Mouse (Mus musculus) kidney, embryonic 15.5 days (tissue): Measurements from ENCODE around the gene Misp. TPM values are rescaled to one million over a fixed set of nuclear protein-coding genes. Genes with fewer than 3 reads are reported as not detected.
A peak's percentile ranks its signal among the peaks of the same experiment; 100 is the strongest.

Source experiments
- ATAC-seq: fragments of 200-750 bp; cut with Nextera tagmentation; replicated peaks from 2 replicates; pipeline ENCODE4 v1.8.0; 2017; ENCODE audit warnings: moderate TSS enrichment; ENCODE audit not compliant: low FRiP score
- H3K27ac ChIP-seq: fragments of 300-500 bp; sonication (generic); 2 replicates; pipeline ENCODE4 v1.5.1; 2015; ENCODE audit warnings: mild to moderate bottlenecking, inconsistent platforms
- H3K27me3 ChIP-seq: fragments of 300-500 bp; sonication (generic); 2 replicates; pipeline ENCODE4 v1.6.1; 2015; ENCODE audit warnings: inconsistent platforms
- H3K36me3 ChIP-seq: fragments of 300-500 bp; sonication (generic); 2 replicates; pipeline ENCODE4 v1.6.1; 2015; ENCODE audit warnings: inconsistent platforms
- H3K4me1 ChIP-seq: fragments of 300-500 bp; sonication (generic); 2 replicates; pipeline ENCODE4 v1.6.1; 2015; ENCODE audit warnings: inconsistent platforms
- H3K4me2 ChIP-seq: fragments of 300-500 bp; sonication (generic); 2 replicates; pipeline ENCODE4 v1.6.1; 2015; ENCODE audit warnings: moderate library complexity, mild to moderate bottlenecking, inconsistent platforms
- H3K4me3 ChIP-seq: fragments of 300-500 bp; sonication (generic); replicated peaks from 2 replicates; pipeline ENCODE4 v1.5.1; 2015; ENCODE audit warnings: mild to moderate bottlenecking, inconsistent platforms
- H3K9ac ChIP-seq: fragments of 300-500 bp; sonication (generic); 2 replicates; pipeline ENCODE4 v1.6.1; 2015; ENCODE audit warnings: mild to moderate bottlenecking, inconsistent platforms
- H3K9me3 ChIP-seq: fragments of 300-500 bp; sonication (generic); replicated peaks from 2 replicates; pipeline ENCODE4 v1.6.1; 2016; ENCODE audit warnings: inconsistent platforms
- WGBS: fragments of 180-500 bp; shearing (Covaris S2); methylation state at CpG from one replicate; pipeline ENCODE4 v1.1.7; 2015; ENCODE audit warnings: mixed read lengths; 5-methylcytosine and 5-hydroxymethylcytosine counted together
- polyA plus RNA-seq: library from polyadenylated mRNA; unstranded; fragments of >200 nt; fragmentation: Nextera tagmentation; extraction: Ambion mirVana; gene quantifications from 2 replicates; pipeline ENCODE4 v1.2.1, GENCODE M21; 2015

Gene Misp
- polyA plus RNA-seq, 1 experiment from 2014 or later = 15.2 TPM

DNA sequence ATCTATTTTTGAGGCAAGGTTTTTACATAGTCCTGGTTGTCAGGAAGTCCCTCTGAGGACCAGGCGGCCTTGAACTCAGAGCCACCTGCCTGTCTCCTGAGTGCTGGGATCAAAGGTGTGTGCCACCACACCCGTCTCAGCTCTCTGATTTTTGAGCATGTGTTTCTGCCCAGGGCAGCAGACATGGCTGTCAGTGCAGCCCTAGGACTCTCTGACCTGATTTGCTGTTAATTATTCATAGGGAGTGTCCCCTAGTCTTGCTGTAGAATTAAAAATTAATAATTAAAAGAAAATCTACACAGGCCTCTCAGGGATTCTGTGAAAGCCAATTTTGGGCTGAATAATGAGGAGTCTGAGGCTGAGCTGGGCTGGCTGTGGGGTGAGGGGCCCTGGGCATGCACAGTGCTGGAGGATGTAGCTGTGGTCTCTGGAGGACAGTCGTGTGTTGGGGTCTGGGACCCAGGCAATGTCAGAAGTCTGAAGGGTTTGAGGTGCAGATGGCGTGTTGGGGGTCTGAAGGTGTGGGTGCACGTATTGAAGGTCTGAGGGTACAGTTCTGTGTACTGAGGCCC lies 6.4 kb upstream of the Misp start:
- 65% methylated on average over 5 of the region's 5 CpGs for WGBS
- no peak overlapping the region for H3K9ac ChIP-seq
- no peak overlapping the region for H3K4me3 ChIP-seq
- peak; percentile 73 for ATAC-seq
- peaks cover 63% of the 10 kb centered on the region for H3K36me3 ChIP-seq
- peaks cover 34% of the 10 kb centered on the region for H3K4me1 ChIP-seq
- no peaks in the 10 kb centered on the region for H3K9me3 ChIP-seq
- peak overlapping the region; percentile 93 for H3K27ac ChIP-seq
- H3K4me2 ChIP-seq = peak overlapping the region; percentile 40
- no peaks in the 10 kb centered on the region for H3K27me3 ChIP-seq

DNA sequence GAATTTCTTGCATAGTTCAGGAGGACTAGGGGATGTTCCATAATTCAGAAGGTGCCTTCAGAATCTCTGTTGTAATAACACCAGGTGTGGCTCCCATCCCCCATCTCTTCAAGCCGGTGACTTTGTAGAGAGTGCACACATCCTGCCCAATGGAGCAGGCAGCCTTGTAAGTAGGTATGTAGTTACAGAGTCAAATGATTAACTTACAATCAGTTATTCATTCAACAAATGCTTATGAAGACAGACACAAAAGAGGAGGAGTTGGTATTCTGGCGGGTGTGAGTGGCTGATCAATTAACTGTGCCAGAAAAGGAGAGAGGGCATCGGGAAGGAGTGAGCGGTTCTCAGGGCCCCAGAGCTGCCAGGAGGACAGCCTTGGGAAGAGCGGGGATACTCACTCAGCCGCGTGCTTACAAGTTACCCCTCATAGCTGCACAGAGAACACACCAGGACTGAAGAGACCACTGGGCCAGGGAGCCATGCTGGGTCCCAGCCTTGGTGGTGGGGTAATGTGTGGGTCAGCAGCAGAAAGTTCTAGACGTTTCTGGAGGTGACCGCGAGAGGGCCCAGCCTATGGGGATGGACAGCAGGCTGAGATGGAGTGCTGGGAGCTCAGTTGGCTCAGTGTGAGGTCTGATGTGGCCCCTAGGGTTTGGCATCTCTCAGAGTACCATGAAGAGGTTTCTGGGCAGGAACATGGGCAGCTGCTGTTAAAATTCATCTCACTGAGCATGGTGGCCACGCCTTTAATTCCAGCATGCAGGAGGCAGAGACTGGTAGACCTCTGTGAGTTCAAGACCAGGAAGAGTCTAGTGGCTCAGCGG lies 4.9 kb upstream of the Misp start:
- 74% methylated on average over 12 of the region's 12 CpGs for WGBS
- ATAC-seq = peak; percentile 41
- peaks cover 59% of the 10 kb centered on the region for H3K36me3 ChIP-seq
- peak overlapping the region; percentile 93 for H3K27ac ChIP-seq
- H3K4me3 ChIP-seq = no peak overlapping the region; the same call in 1 of the 2 replicates
- H3K9ac ChIP-seq = no peak overlapping the region
- peaks cover 47% of the 10 kb centered on the region for H3K4me1 ChIP-seq
- no peaks in the 10 kb centered on the region for H3K9me3 ChIP-seq
- no peaks in the 10 kb centered on the region for H3K27me3 ChIP-seq
- peak overlapping the region; percentile 40 for H3K4me2 ChIP-seq

DNA sequence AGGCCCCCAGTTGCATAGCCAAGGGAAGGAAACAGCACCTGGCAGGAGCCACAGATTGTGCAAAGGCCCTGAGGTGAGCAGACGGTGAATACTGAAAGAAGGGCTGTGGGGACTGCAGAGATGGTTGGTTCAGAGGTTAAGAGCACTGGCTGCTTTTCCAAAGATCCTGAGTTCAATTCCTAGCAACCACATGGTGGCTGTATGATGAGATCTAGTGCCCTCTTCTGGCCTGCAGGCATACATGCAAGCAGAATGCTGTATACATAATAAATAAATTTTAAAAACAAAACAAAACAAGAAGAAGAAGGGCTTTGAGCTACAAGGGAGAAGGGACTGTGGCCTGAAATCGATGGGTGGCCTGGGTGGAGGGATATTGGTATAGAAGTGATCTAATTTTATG lies 3.7 kb upstream of the Misp start:
- Histone ChIP-seq H3K27ac (peak overlapping the region; percentile 93; the same call in 1 of the 2 replicates), H3K4me1 (peaks cover 55% of the 10 kb centered on the region), H3K27me3 (no peaks in the 10 kb centered on the region), H3K9ac (no peak overlapping the region), H3K4me2 (no peak overlapping the region), H3K36me3 (peaks cover 47% of the 10 kb centered on the region), H3K4me3 (no peak overlapping the region), H3K9me3 (no peaks in the 10 kb centered on the region)
- 83% methylated on average over 2 of the region's 2 CpGs for WGBS
- ATAC-seq = no peak

DNA sequence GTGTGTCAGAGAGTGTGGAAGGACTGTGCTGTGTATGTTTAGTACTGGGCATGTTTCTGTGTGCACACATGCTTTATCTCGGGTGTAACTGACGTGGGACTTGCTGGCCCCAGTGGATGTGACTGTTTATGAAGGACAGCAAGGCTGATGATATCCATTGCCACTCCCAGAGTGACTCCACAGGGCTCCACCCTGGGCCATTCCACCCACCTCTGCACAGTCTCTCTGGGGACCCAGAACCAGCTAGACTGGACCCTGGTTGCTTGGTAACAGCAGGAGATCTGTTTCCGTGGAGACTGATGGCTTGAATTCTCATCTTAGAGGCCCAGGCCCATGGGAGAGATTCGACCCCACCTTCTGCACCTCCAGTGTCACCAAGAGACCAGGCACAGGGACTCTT lies 2.6 kb upstream of the Misp start:
- no peak for ATAC-seq
- Histone ChIP-seq H3K4me1 (peaks cover 61% of the 10 kb centered on the region), H3K27ac (0 out of 2 replicates have a peak overlapping the region, but pooled peaks have one; percentile 1), H3K9ac (no peak overlapping the region), H3K4me3 (no peak overlapping the region), H3K9me3 (no peaks in the 10 kb centered on the region), H3K36me3 (peaks cover 40% of the 10 kb centered on the region), H3K4me2 (no peak overlapping the region), H3K27me3 (no peaks in the 10 kb centered on the region)
- WGBS = 73% methylated on average over 4 of the region's 4 CpGs

DNA sequence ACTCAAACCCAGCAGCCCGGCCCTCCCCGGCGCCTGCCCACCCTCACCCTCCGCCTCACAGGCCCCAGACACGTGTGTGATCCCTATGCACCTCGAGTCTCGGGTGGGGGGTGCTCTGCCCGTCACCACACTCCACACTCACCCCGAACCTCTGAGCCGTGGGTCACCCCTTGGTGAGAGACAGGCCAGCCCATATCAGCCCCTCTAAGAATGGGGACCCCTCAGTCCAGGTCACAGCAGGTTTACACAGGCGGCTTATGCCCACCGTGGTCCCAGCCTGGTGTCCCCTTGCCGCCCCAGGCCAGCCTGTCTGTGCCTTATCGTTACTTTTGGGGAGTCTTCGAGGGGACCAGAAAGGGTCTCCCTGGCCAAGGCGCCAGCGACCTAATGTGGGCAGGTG lies 1.2 kb upstream of the Misp start:
- Histone ChIP-seq H3K36me3 (peaks cover 40% of the 10 kb centered on the region), H3K9ac (no peak overlapping the region), H3K27me3 (no peaks in the 10 kb centered on the region), H3K4me3 (no peak overlapping the region), H3K9me3 (no peaks in the 10 kb centered on the region), H3K27ac (peak overlapping the region; percentile 83; the same call in 1 of the 2 replicates), H3K4me2 (no peak overlapping the region), H3K4me1 (peaks cover 69% of the 10 kb centered on the region)
- ATAC-seq = no peak
- 92% methylated on average over 17 of the region's 17 CpGs for WGBS

DNA sequence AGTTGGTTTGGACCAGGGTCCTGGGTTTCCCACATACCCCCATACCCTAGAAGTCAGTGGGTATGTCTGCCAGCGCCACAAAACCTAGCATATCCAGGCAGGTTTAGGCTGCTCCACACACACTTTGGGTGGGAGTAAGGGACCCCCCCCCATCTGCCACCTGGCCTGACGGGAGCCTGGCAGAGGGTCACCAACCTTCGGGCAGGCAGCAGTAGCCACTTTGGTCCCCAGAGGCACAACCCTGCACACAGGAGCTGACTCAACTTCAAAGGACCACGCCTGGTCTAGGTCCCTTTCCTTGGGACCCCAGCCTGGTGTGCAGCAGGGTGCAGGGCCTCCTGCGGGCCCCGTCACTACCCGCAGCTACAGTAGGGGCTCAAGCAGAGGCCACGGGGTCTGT lies 512 bp upstream of the Misp start:
- H3K27ac ChIP-seq = peak overlapping the region; percentile 83
- no peak for ATAC-seq
- peaks cover 62% of the 10 kb centered on the region for H3K4me1 ChIP-seq
- H3K4me2 ChIP-seq = no peak overlapping the region
- 71% methylated on average over 8 of the region's 8 CpGs for WGBS
- no peak overlapping the region for H3K4me3 ChIP-seq
- no peaks in the 10 kb centered on the region for H3K27me3 ChIP-seq
- H3K9ac ChIP-seq = no peak overlapping the region
- no peaks in the 10 kb centered on the region for H3K9me3 ChIP-seq
- peaks cover 38% of the 10 kb centered on the region for H3K36me3 ChIP-seq

- peaks cover 52% of the 10 kb centered on the region for H3K4me1 ChIP-seq
- H3K9me3 ChIP-seq = no peaks in the 10 kb centered on the region
- WGBS = 84% methylated on average over 12 of the region's 12 CpGs
- no peak overlapping the region for H3K4me3 ChIP-seq
- no peak for ATAC-seq
- peaks cover 25% of the 10 kb centered on the region for H3K36me3 ChIP-seq
- H3K9ac ChIP-seq = 0 out of 2 replicates have a peak overlapping the region, but pooled peaks have one; percentile 12
- H3K27me3 ChIP-seq = no peaks in the 10 kb centered on the region
- peak overlapping the region; percentile 46 for H3K4me2 ChIP-seq
- peak overlapping the region; percentile 83 for H3K27ac ChIP-seq
Measured at GRCm38 (mm10) chr10:79821731-79822130, 942 bp downstream of the Misp start.

- peaks cover 51% of the 10 kb centered on the region for H3K4me1 ChIP-seq
- no peaks in the 10 kb centered on the region for H3K9me3 ChIP-seq
- 0 out of 2 replicates have a peak overlapping the region, but pooled peaks have one; percentile 11 for H3K9ac ChIP-seq
- peak overlapping the region; percentile 46 for H3K4me2 ChIP-seq
- ATAC-seq = peak; percentile 82
- WGBS = 23% methylated on average over 17 of the region's 17 CpGs
- peak overlapping the region; percentile 83 for H3K27ac ChIP-seq
- H3K4me3 ChIP-seq = 0 out of 2 replicates have a peak overlapping the region, but pooled peaks have one; percentile 2
- H3K27me3 ChIP-seq = no peaks in the 10 kb centered on the region
- peaks cover 21% of the 10 kb centered on the region for H3K36me3 ChIP-seq
Measured at GRCm38 (mm10) chr10:79822372-79822771, 1.6 kb downstream of the Misp start.

DNA sequence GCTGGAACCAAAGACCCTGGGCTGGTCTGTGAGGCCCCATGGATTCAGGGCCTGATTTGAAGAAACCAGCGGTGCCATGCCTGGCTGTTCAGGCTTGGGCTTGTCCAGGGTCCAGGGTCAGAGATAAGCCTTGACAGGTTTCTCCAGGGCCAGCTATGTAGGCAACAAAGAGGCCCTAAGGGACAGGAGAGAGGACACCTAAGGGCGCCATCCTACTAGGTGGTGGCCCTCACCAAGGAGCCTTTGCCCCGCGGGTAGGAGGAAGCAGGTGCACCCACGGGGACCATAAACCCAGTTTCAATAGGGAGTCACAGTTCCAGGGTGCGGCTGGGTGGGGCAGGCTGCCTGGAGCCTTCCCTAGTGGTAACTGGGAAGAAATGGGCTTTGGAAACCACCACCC lies 2.2 kb downstream of the Misp start:
- Histone ChIP-seq H3K4me3 (0 out of 2 replicates have a peak overlapping the region, but pooled peaks have one; percentile 2), H3K36me3 (peaks cover 21% of the 10 kb centered on the region), H3K4me2 (peak overlapping the region; percentile 46), H3K9me3 (no peaks in the 10 kb centered on the region), H3K27ac (peak overlapping the region; percentile 83; the same call in 1 of the 2 replicates), H3K4me1 (peaks cover 49% of the 10 kb centered on the region), H3K27me3 (no peaks in the 10 kb centered on the region), H3K9ac (no peak overlapping the region)
- ATAC-seq = no peak
- 72% methylated on average over 6 of the region's 6 CpGs for WGBS

DNA sequence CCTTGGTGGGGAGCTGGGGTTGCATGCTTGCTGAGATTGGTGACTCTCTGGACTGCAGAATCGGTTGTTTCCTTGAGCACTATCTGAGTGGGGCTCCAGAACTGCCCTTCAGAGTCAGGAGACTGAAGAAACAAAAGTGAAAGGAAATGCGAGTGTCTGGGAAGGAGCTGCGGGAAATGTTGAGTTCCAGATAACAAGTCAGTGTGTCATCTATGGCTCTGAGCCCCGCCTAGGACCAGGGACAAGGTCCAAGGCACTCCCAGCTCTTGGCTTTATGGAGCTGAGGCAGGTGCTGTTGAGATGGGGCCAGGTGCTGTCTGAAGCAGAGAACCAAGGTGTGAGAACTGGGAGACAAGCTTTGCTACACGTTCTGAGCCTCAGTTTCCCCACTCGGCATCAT lies 3.6 kb downstream of the Misp start:
- ATAC-seq = no peak
- no peak overlapping the region for H3K9ac ChIP-seq

GRCm38 (mm10) chr10:79831583-79831982 lies 10.8 kb downstream of the Misp start:
- Histone ChIP-seq H3K4me3 (no peak overlapping the region), H3K4me1 (peaks cover 7% of the 10 kb centered on the region), H3K9ac (no peak overlapping the region), H3K27me3 (no peaks in the 10 kb centered on the region), H3K36me3 (no peaks in the 10 kb centered on the region), H3K9me3 (no peaks in the 10 kb centered on the region), H3K27ac (no peak overlapping the region), H3K4me2 (no peak overlapping the region)
- 73% methylated on average over 3 of the region's 3 CpGs for WGBS
- ATAC-seq = no peak

More for the DNA sequence above, 3.6 kb downstream of the Misp start:
- H3K36me3 ChIP-seq = peaks cover 11% of the 10 kb centered on the region
- no peaks in the 10 kb centered on the region for H3K9me3 ChIP-seq
- no peaks in the 10 kb centered on the region for H3K27me3 ChIP-seq
- H3K4me3 ChIP-seq = no peak overlapping the region
- peaks cover 49% of the 10 kb centered on the region for H3K4me1 ChIP-seq
- peak overlapping the region; percentile 57 for H3K27ac ChIP-seq
- whole genome bisulfite sequencing = 67% methylated on average over 6 of the region's 6 CpGs
- no peak overlapping the region for H3K4me2 ChIP-seq

DNA sequence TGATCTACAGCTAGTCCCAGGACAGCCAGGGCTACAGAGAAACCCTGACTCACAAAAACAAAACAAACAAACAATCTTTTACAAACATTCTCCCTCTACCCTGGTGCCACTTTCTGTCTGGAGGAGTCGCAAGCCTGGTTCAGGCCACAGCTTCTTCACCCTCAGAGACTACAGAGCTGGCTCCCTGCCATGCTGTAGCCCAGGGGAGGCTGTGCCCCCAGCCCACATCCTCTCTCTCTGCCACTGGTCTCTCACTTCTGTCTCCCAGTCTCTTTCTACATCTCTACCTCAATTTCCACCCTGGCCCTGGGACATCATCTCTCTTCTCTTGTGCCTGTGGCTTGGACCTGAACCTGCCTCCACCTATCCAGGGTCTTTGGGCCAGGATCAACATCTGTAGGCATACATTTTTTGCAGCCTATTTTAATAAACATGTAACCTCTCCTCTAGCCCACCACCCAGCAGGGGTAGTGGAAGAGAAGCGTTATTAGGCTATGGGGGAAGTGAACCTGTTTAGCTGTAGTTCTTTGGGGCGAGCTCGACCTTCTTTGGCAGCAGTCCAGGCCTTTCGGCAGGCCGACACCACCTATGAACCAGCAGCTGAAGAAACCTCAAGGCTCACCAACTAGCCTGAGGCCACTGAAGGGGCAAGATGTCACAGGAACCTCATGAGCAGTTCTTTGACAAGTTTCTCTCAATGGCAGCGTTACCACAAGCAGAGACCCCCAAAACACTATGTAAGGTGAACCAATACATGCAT lies 11.4 kb downstream of the Misp start:
- H3K27me3 ChIP-seq = no peaks in the 10 kb centered on the region
- H3K9ac ChIP-seq = no peak overlapping the region
- no peak overlapping the region for H3K27ac ChIP-seq
- ATAC-seq = no peak
- H3K9me3 ChIP-seq = no peaks in the 10 kb centered on the region
- H3K4me2 ChIP-seq = no peak overlapping the region
- no peaks in the 10 kb centered on the region for H3K36me3 ChIP-seq
- WGBS = 69% methylated on average over 7 of the region's 7 CpGs
- H3K4me1 ChIP-seq = peaks cover 7% of the 10 kb centered on the region
- no peak overlapping the region for H3K4me3 ChIP-seq
